Mouse (Mus musculus) ES-Bruce4 (cell line): ENCODE measurements at regions not wholly inside any gene's neighbourhood (a gene's known extent, or its start where the extent isn't known, plus 50 kb on each side); places are given as distances from the start of the nearest gene placed in this dataset.

Experiments
- CTCF ChIP-seq: IDR thresholded peaks from one replicate; pipeline ENCODE4 v1.8.1; 2011; ENCODE audit warnings: low read depth, low read length
- EP300 ChIP-seq: IDR thresholded peaks from 2 replicates; pipeline ENCODE4 v1.6.1; 2011; ENCODE audit warnings: low read depth, low read length; ENCODE audit not compliant: insufficient read depth

DNA sequence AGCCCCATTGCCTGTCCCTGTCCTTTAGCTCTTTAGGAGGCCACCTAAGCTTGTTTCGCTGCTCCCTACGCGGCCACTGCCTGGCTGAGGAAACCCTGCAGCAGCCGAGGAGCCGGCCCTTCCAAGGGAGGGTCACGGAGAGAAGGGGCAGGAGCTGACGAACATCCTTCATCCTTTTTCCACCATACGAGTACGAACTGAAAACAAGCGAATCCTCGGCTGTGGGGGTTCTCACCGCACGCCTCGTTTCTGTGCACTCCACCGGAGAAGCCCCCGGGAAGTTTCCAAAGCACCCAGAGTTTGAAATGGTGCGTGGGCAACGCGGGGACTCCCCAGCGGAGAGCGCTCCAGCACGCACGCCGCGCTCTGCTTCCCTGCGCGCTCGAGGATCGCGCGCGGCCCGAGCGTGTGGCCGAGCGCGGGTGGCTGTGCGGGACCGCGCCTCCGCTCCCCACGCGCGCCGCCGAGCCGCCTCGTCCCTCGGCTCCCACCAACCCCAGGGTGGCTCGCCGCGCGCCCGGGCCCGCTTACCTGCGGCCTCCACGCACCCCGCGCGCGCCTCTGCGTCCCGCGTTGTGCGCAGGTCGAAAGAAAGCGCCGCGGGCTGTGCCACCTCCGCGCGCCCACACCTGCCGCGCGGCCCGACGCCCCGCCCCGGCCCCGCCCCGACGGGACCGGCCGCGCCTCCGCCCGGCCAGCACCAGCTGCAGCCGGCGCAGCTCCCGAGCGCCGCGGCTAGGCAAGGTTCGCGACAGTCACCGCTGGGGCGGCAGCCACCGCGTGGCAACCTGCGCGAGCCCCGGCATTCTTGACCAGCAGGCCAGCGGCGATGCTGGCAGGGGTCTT, 58.1 kb upstream of the Ifne start:
- TF ChIP-seq CTCF (no peak), EP300 (no peak)
